Comparison of ENCODE assay signal across 30 mouse cellular contexts in genomic region chr8:91360644-91361357, GRCm38 (mm10). TPM values are rescaled to one million over a fixed set of nuclear protein-coding genes. Genes with fewer than 3 reads are reported as not detected.
DNase-seq lines count a peak whose midpoint lies in the region; ATAC-seq lines count a peak whose summit lies in the region.
"Had no signal": no experiment of that assay in that cellular context is flagged by ENCODE, and none has a peak within 500 bp of the region (broad histone marks: within the 10 kb centered on the region; RNA-seq: fewer than 3 reads in every experiment).

No protein-coding gene starts in this region.

- no peaks in the 10 kb centered on the region for H3K36me3 ChIP-seq in limb, embryonic 15.5 days
- no peaks in the 10 kb centered on the region for H3K36me3 ChIP-seq in limb, embryonic 10.5 days
- no peaks in the 10 kb centered on the region for H3K36me3 ChIP-seq in midbrain, embryonic 15.5 days (replicated peaks)
- H3K36me3 ChIP-seq: hindbrain, embryonic 12.5 days; limb, embryonic 12.5 days; lung, embryonic 15.5 days; neural tube, embryonic 15.5 days; stomach, embryonic 15.5 days had no signal

- WGBS in limb, embryonic 15.5 days: 78% methylated on average over 10 of the region's 10 CpGs
- 83% methylated on average over 10 of the region's 10 CpGs for WGBS in limb, embryonic 10.5 days
- 93% methylated on average over 10 of the region's 10 CpGs for WGBS in midbrain, embryonic 15.5 days

- ATAC-seq in limb, embryonic 15.5 days (ENCODE audit: insufficient number of reproducible peaks, low FRiP score, low TSS enrichment, low read depth): no peak
- peak; percentile 6; the same call in 1 of the 2 replicates for ATAC-seq in megakaryocyte, adult 5-6 weeks (ENCODE audit: poor library complexity, severe bottlenecking)
- no peak for ATAC-seq in midbrain, embryonic 15.5 days (replicated peaks)
- ATAC-seq: CD4-positive, CD25-positive, alpha-beta regulatory T cell, adult 4 months; forebrain, embryonic 13.5 days; intestine, embryonic 16.5 days had no signal

- H3K4me3 ChIP-seq in limb, embryonic 15.5 days: no peak overlapping the region
- H3K4me3 ChIP-seq in limb, embryonic 10.5 days: no peak overlapping the region
- H3K4me3 ChIP-seq in midbrain, embryonic 15.5 days: no peak overlapping the region
- H3K4me3 ChIP-seq: forebrain, embryonic 13.5 days; heart, embryonic 12.5 days; hindbrain, embryonic 12.5 days; limb, embryonic 12.5 days; lung, embryonic 15.5 days; neural tube, embryonic 15.5 days; stomach, embryonic 15.5 days had no signal

- H3K4me1 ChIP-seq in limb, embryonic 15.5 days: peaks cover 30% of the 10 kb centered on the region
- peaks cover 23% of the 10 kb centered on the region for H3K4me1 ChIP-seq in limb, embryonic 10.5 days
- peaks cover 22% of the 10 kb centered on the region for H3K4me1 ChIP-seq in midbrain, embryonic 15.5 days
- H3K4me1 ChIP-seq: stomach, embryonic 15.5 days had no signal

- H3K27ac ChIP-seq in limb, embryonic 15.5 days: 0 out of 2 replicates have a peak overlapping the region, but pooled peaks have one; percentile 40
- no peak overlapping the region for H3K27ac ChIP-seq in limb, embryonic 10.5 days
- H3K27ac ChIP-seq in midbrain, embryonic 15.5 days: no peak overlapping the region
- H3K27ac ChIP-seq: forebrain, embryonic 13.5 days; hindbrain, embryonic 12.5 days; limb, embryonic 12.5 days; lung, embryonic 15.5 days; neural tube, embryonic 15.5 days; stomach, embryonic 15.5 days had no signal

- no peak overlapping the region for H3K9ac ChIP-seq in limb, embryonic 15.5 days
- no peak overlapping the region for H3K9ac ChIP-seq in midbrain, embryonic 15.5 days
- H3K9ac ChIP-seq: forebrain, embryonic 13.5 days; heart, embryonic 12.5 days; hindbrain, embryonic 12.5 days; limb, embryonic 12.5 days; lung, embryonic 15.5 days; neural tube, embryonic 15.5 days; stomach, embryonic 15.5 days had no signal

- H3K27me3 ChIP-seq in limb, embryonic 15.5 days: no peaks in the 10 kb centered on the region
- H3K27me3 ChIP-seq in limb, embryonic 10.5 days (ENCODE audit: low read depth, poor library complexity, severe bottlenecking): no peaks in the 10 kb centered on the region
- H3K27me3 ChIP-seq in midbrain, embryonic 15.5 days (replicated peaks): no peaks in the 10 kb centered on the region
- H3K27me3 ChIP-seq: heart, embryonic 12.5 days; lung, embryonic 15.5 days; stomach, embryonic 15.5 days had no signal

- DNase-seq in heart, adult 11 months: peak; percentile 61
- no peak for DNase-seq in heart, adult 9 months (ENCODE audit: low spot score in 2 of 2)
- no peak for DNase-seq in limb, embryonic 10.5 days (ENCODE audit: low spot score)
- DNase-seq in left cerebral cortex, postnatal 10 days (ENCODE audit: extremely low spot score in 1 of 2, low spot score in 2 of 2): no peak
- DNase-seq: adrenal gland, postnatal 14 days; cerebellum, adult 11-12 months; cerebellum, adult 9-11 months; gastrocnemius, postnatal 14 days; heart, postnatal 14 days; kidney, adult 8-10 months; kidney, postnatal 10 days; layer of hippocampus, adult 9-11 months; lung, postnatal 36 days; midbrain, embryonic 14.5 days; right cerebral cortex, postnatal 25 days; thymus, adult 2 months; thymus, postnatal 36 days had no signal

- H3K9me3 ChIP-seq in limb, embryonic 15.5 days: no peaks in the 10 kb centered on the region
- no peaks in the 10 kb centered on the region for H3K9me3 ChIP-seq in limb, embryonic 10.5 days (replicated peaks)
- H3K9me3 ChIP-seq in midbrain, embryonic 15.5 days: no peaks in the 10 kb centered on the region
- H3K9me3 ChIP-seq: forebrain, embryonic 13.5 days; heart, embryonic 12.5 days; hindbrain, embryonic 12.5 days; limb, embryonic 12.5 days; lung, embryonic 15.5 days; neural tube, embryonic 15.5 days; stomach, embryonic 15.5 days had no signal

- intact Hi-C loops in left cerebral cortex, postnatal 10 days (cut with DNase I): no loop called here

- no peak overlapping the region for H3K4me2 ChIP-seq in limb, embryonic 15.5 days
- H3K4me2 ChIP-seq in midbrain, embryonic 15.5 days: no peak overlapping the region
- H3K4me2 ChIP-seq: forebrain, embryonic 13.5 days; heart, embryonic 12.5 days; hindbrain, embryonic 12.5 days; limb, embryonic 12.5 days; liver, embryonic 11.5 days; lung, embryonic 15.5 days; neural tube, embryonic 15.5 days; stomach, embryonic 15.5 days had no signal

RNA-seq across cellular contexts. Expression of gene Fto, which starts 47.5 kb away (rescaled TPM):
- polyA plus RNA-seq in limb, embryonic 15.5 days (2015; fragmentation: Nextera tagmentation; extraction: Ambion mirVana): 97.1 and 104 TPM in 2 replicates
- 82.4 and 100 TPM in 2 replicates for polyA plus RNA-seq in limb, embryonic 10.5 days (2016; fragmentation: Nextera tagmentation; extraction: Ambion mirVana)
- total RNA-seq in megakaryocyte, adult 5-6 weeks (2015): 28.9 and 33.6 TPM in 2 replicates
- 13.8 and 14.0 TPM in 2 replicates for total RNA-seq in megakaryocyte, adult 5-6 weeks (2017)
- 167 and 176 TPM in 2 replicates for polyA plus RNA-seq in midbrain, embryonic 15.5 days (2015; fragmentation: Nextera tagmentation; extraction: Ambion mirVana)
- total RNA-seq in left cerebral cortex, postnatal 10 days (2021): 100 to 1,000 TPM; 122 to 128 TPM

RNA-seq across cellular contexts. Expression of gene Rpgrip1l, which starts 47.7 kb away (rescaled TPM):
- polyA plus RNA-seq in limb, embryonic 15.5 days (2015; fragmentation: Nextera tagmentation; extraction: Ambion mirVana): 14.9 and 15.1 TPM in 2 replicates
- polyA plus RNA-seq in limb, embryonic 10.5 days (2016; fragmentation: Nextera tagmentation; extraction: Ambion mirVana): 11.8 and 13.1 TPM in 2 replicates
- total RNA-seq in megakaryocyte, adult 5-6 weeks (2015): 3.5 and 7.1 TPM in 2 replicates
- total RNA-seq in megakaryocyte, adult 5-6 weeks (2017): 3.9 TPM in 2 replicates
- 12.6 and 12.9 TPM in 2 replicates for polyA plus RNA-seq in midbrain, embryonic 15.5 days (2015; fragmentation: Nextera tagmentation; extraction: Ambion mirVana)
- 10 to 100 TPM; 24.4 to 30.4 TPM for total RNA-seq in left cerebral cortex, postnatal 10 days (2021)
